Mouse (Mus musculus) erythroblast, embryonic 14.5 days (primary cell): Measurements from ENCODE around the gene Csrp3.

Experiments used
- GATA1 ChIP-seq: IDR thresholded peaks from 2 replicates; pipeline ENCODE4 v1.6.1; 2012; ENCODE audit warnings: low read length, inconsistent platforms, mixed read lengths
- TAL1 ChIP-seq: IDR thresholded peaks from 3 replicates; pipeline ENCODE4 v1.6.1; 2012; ENCODE audit warnings: low read length, inconsistent platforms, mixed read lengths

DNA sequence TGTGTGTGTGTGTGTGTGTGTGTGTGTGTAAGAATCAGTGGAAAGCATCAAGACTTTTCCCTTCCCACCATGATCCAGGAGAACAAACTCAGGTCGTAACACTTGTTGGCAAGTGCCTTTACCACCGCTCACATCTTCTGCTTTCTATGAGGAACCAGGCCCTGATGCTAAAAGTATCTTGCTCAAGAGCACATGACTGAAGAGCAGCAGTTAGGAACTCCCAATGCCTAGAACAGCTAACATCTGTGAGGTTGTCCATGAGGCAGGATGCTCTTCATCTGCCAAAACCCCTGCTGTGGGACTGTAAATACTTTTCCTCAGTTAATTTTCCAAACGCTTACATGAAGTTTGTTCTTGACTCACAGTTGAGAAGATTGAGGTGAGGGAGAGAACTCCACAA is 59.5 kb downstream of the Csrp3 start:
- TF ChIP-seq GATA1 (no peak), TAL1 (no peak)
